Mouse (Mus musculus): ENCODE data around the gene Cldn13. TPM values are rescaled to one million over a fixed set of nuclear protein-coding genes. Genes with fewer than 3 reads are reported as not detected.

Gene Cldn13
- polyA plus RNA-seq, 1 experiment from 2014 or later: not detected

GRCm38 (mm10) chr5:134933281-134933680, 18.0 kb upstream of the Cldn13 start:
- no peak for ATAC-seq (ENCODE audit: low FRiP score)
- H3K36me3 ChIP-seq: no peaks in the 10 kb centered on the region
- 90% methylated on average over 8 of the region's 8 CpGs for WGBS
- H3K4me3 ChIP-seq (replicated peaks): no peak overlapping the region
- H3K9ac ChIP-seq (replicated peaks): no peak overlapping the region
- H3K27me3 ChIP-seq (replicated peaks): no peaks in the 10 kb centered on the region; the same call in 1 of the 2 replicates
- no peaks in the 10 kb centered on the region for H3K9me3 ChIP-seq (replicated peaks)
- H3K4me1 ChIP-seq: peaks cover 8% of the 10 kb centered on the region
- H3K27ac ChIP-seq (replicated peaks): no peak overlapping the region
- no peak overlapping the region for H3K4me2 ChIP-seq

GRCm38 (mm10) chr5:134932903-134933276, 17.6 kb upstream of the Cldn13 start:
- no peaks in the 10 kb centered on the region for H3K9me3 ChIP-seq (replicated peaks)
- peak overlapping the region; percentile 73; the same call in 1 of the 2 replicates for H3K9ac ChIP-seq (replicated peaks)
- no peak overlapping the region for H3K27ac ChIP-seq (replicated peaks)
- H3K4me3 ChIP-seq (replicated peaks): peak overlapping the region; percentile 71
- no peaks in the 10 kb centered on the region; the same call in 1 of the 2 replicates for H3K27me3 ChIP-seq (replicated peaks)
- H3K4me1 ChIP-seq: peaks cover 8% of the 10 kb centered on the region
- no peaks in the 10 kb centered on the region for H3K36me3 ChIP-seq
- ATAC-seq (ENCODE audit: low FRiP score): peak; percentile 36; the same call in 1 of the 2 replicates
- H3K4me2 ChIP-seq: peak overlapping the region; percentile 98
- 53% methylated on average over 9 of the region's 9 CpGs for WGBS

- ATAC-seq (ENCODE audit: low FRiP score): peak; percentile 97
- Histone ChIP-seq H3K27ac (replicated peaks) (peak within 1 kb of the TSS; percentile 54; the same call in 1 of the 2 replicates), H3K9me3 (replicated peaks) (no peaks in the 10 kb centered on the region)
These were observed 17.0 kb upstream of the Cldn13 start, which contains the start of gene Mettl27 for GRCm38 (mm10) chr5:134932179-134932902. TSS of gene Mettl27 (plus strand) at chr5:134932368.

GRCm38 (mm10) chr5:134929988-134930387, 14.7 kb upstream of the Cldn13 start:
- H3K4me2 ChIP-seq: no peak overlapping the region
- no peak overlapping the region for H3K27ac ChIP-seq (replicated peaks)
- no peak overlapping the region for H3K4me3 ChIP-seq (replicated peaks)
- peaks cover 8% of the 10 kb centered on the region for H3K4me1 ChIP-seq
- no peaks in the 10 kb centered on the region; the same call in 1 of the 2 replicates for H3K27me3 ChIP-seq (replicated peaks)
- no peaks in the 10 kb centered on the region for H3K36me3 ChIP-seq
- no peak for ATAC-seq (ENCODE audit: low FRiP score)
- no peaks in the 10 kb centered on the region for H3K9me3 ChIP-seq (replicated peaks)
- 92% methylated on average over 2 of the region's 2 CpGs for WGBS
- no peak overlapping the region for H3K9ac ChIP-seq (replicated peaks)

More at GRCm38 (mm10) chr5:134932179-134932902, 17.0 kb upstream of the Cldn13 start, which contains the start of gene Mettl27:
- H3K4me1 ChIP-seq: peaks cover 8% of the 10 kb centered on the region
- H3K4me3 ChIP-seq (replicated peaks): peak within 1 kb of the TSS; percentile 71
- WGBS: 1% methylated on average over 40 of the region's 41 CpGs
- peak within 1 kb of the TSS; percentile 98 for H3K4me2 ChIP-seq
- H3K36me3 ChIP-seq: no peaks in the 10 kb centered on the region
- peak within 1 kb of the TSS; percentile 73 for H3K9ac ChIP-seq (replicated peaks)
- H3K27me3 ChIP-seq (replicated peaks): no peaks in the 10 kb centered on the region; the same call in 1 of the 2 replicates

- no peaks in the 10 kb centered on the region for H3K4me1 ChIP-seq
- no peak overlapping the region for H3K4me3 ChIP-seq (replicated peaks)
- H3K4me2 ChIP-seq: no peak overlapping the region
- H3K36me3 ChIP-seq: no peaks in the 10 kb centered on the region
- no peak overlapping the region for H3K27ac ChIP-seq (replicated peaks)
- ATAC-seq (ENCODE audit: low FRiP score): no peak
- WGBS: 81% methylated on average over 4 of the region's 4 CpGs
- H3K9me3 ChIP-seq (replicated peaks): no peaks in the 10 kb centered on the region
- no peaks in the 10 kb centered on the region; the same call in 1 of the 2 replicates for H3K27me3 ChIP-seq (replicated peaks)
- H3K9ac ChIP-seq (replicated peaks): no peak overlapping the region
These were observed 11.4 kb upstream of the Cldn13 start for GRCm38 (mm10) chr5:134926726-134927125.

- ATAC-seq (ENCODE audit: low FRiP score): no peak
- 48% methylated on average over 6 of the region's 6 CpGs for WGBS
- H3K36me3 ChIP-seq: no peaks in the 10 kb centered on the region
- no peaks in the 10 kb centered on the region for H3K9me3 ChIP-seq (replicated peaks)
- H3K9ac ChIP-seq (replicated peaks): no peak overlapping the region
- H3K4me2 ChIP-seq: no peak overlapping the region
- no peak overlapping the region for H3K4me3 ChIP-seq (replicated peaks)
- no peak overlapping the region for H3K27ac ChIP-seq (replicated peaks)
- no peaks in the 10 kb centered on the region for H3K4me1 ChIP-seq
- H3K27me3 ChIP-seq (replicated peaks): no peaks in the 10 kb centered on the region
These were observed 7.8 kb upstream of the Cldn13 start for GRCm38 (mm10) chr5:134923141-134923540.

GRCm38 (mm10) chr5:134921106-134921505, 5.8 kb upstream of the Cldn13 start:
- Histone ChIP-seq H3K9ac (replicated peaks) (no peak overlapping the region), H3K4me3 (replicated peaks) (no peak overlapping the region), H3K9me3 (replicated peaks) (no peaks in the 10 kb centered on the region), H3K36me3 (no peaks in the 10 kb centered on the region), H3K4me2 (no peak overlapping the region), H3K27ac (replicated peaks) (no peak overlapping the region), H3K4me1 (no peaks in the 10 kb centered on the region), H3K27me3 (replicated peaks) (no peaks in the 10 kb centered on the region)
- ATAC-seq (ENCODE audit: low FRiP score): no peak
- 89% methylated on average over 8 of the region's 8 CpGs for WGBS

- 81% methylated on average over 6 of the region's 6 CpGs for WGBS
- no peaks in the 10 kb centered on the region for H3K27me3 ChIP-seq (replicated peaks)
- no peak for ATAC-seq (ENCODE audit: low FRiP score)
These were observed 4.9 kb upstream of the Cldn13 start for GRCm38 (mm10) chr5:134920106-134920687.

GRCm38 (mm10) chr5:134919097-134919496, 3.8 kb upstream of the Cldn13 start:
- 96% methylated on average over 3 of the region's 3 CpGs for WGBS
- no peak for ATAC-seq (ENCODE audit: low FRiP score)
- Histone ChIP-seq H3K27me3 (replicated peaks) (no peaks in the 10 kb centered on the region), H3K36me3 (no peaks in the 10 kb centered on the region), H3K9me3 (replicated peaks) (no peaks in the 10 kb centered on the region), H3K27ac (replicated peaks) (no peak overlapping the region), H3K9ac (replicated peaks) (no peak overlapping the region), H3K4me2 (no peak overlapping the region), H3K4me1 (no peaks in the 10 kb centered on the region), H3K4me3 (replicated peaks) (no peak overlapping the region)

More at GRCm38 (mm10) chr5:134920106-134920687, 4.9 kb upstream of the Cldn13 start:
- no peak overlapping the region for H3K4me2 ChIP-seq
- H3K9ac ChIP-seq (replicated peaks): no peak overlapping the region
- no peak overlapping the region for H3K27ac ChIP-seq (replicated peaks)
- no peaks in the 10 kb centered on the region for H3K9me3 ChIP-seq (replicated peaks)
- H3K36me3 ChIP-seq: no peaks in the 10 kb centered on the region
- no peak overlapping the region for H3K4me3 ChIP-seq (replicated peaks)
- no peaks in the 10 kb centered on the region for H3K4me1 ChIP-seq

GRCm38 (mm10) chr5:134918071-134918832, 2.9 kb upstream of the Cldn13 start:
- Histone ChIP-seq H3K9me3 (replicated peaks) (no peaks in the 10 kb centered on the region), H3K27ac (replicated peaks) (no peak overlapping the region), H3K36me3 (no peaks in the 10 kb centered on the region), H3K27me3 (replicated peaks) (no peaks in the 10 kb centered on the region), H3K4me3 (replicated peaks) (no peak overlapping the region), H3K9ac (replicated peaks) (no peak overlapping the region), H3K4me1 (no peaks in the 10 kb centered on the region), H3K4me2 (no peak overlapping the region)
- WGBS: 54% methylated on average over 16 of the region's 16 CpGs
- no peak for ATAC-seq (ENCODE audit: low FRiP score)

- 87% methylated on average over 8 of the region's 8 CpGs for WGBS
- Histone ChIP-seq H3K4me1 (no peaks in the 10 kb centered on the region), H3K4me3 (replicated peaks) (no peak overlapping the region)
These were observed 816 bp downstream of the Cldn13 start for GRCm38 (mm10) chr5:134914510-134914909.

More at GRCm38 (mm10) chr5:134914510-134914909, 816 bp downstream of the Cldn13 start:
- Histone ChIP-seq H3K36me3 (no peaks in the 10 kb centered on the region), H3K4me2 (no peak overlapping the region), H3K27ac (replicated peaks) (no peak overlapping the region), H3K9ac (replicated peaks) (no peak overlapping the region), H3K9me3 (replicated peaks) (no peaks in the 10 kb centered on the region), H3K27me3 (replicated peaks) (no peaks in the 10 kb centered on the region)
- ATAC-seq (ENCODE audit: low FRiP score): no peak
